Mouse (Mus musculus) limb, embryonic 12.5 days (tissue): ENCODE data around the gene Podn. TPM values are rescaled to one million over a fixed set of nuclear protein-coding genes. Genes with fewer than 3 reads are reported as not detected.
"Not testable (repeated sequence)": the region's sequence is repeated elsewhere in the genome, so short reads cannot be mapped to it uniquely, and the experiment has no call there.

Experiments
- ATAC-seq: fragments of 200-750 bp; cut with Nextera tagmentation; 2 replicates; pipeline ENCODE4 v1.8.0; 2017; ENCODE audit warnings: low read depth, moderate TSS enrichment; ENCODE audit not compliant: insufficient number of reproducible peaks, insufficient read depth, low FRiP score, low TSS enrichment
- H3K27ac ChIP-seq: fragments of 300-500 bp; sonication (generic); 2 replicates; pipeline ENCODE4 v1.5.1; 2016; ENCODE audit warnings: mild to moderate bottlenecking, moderate library complexity
- H3K27me3 ChIP-seq: fragments of 300-500 bp; sonication (generic); 2 replicates; pipeline ENCODE4 v1.6.1; 2016; ENCODE audit warnings: mild to moderate bottlenecking, moderate library complexity
- H3K36me3 ChIP-seq: fragments of 300-500 bp; sonication (generic); 2 replicates; pipeline ENCODE4 v1.6.1; 2016; ENCODE audit warnings: mild to moderate bottlenecking, moderate library complexity
- H3K4me1 ChIP-seq: fragments of 300-500 bp; sonication (generic); replicated peaks from 2 replicates; pipeline ENCODE4 v1.6.1; 2016
- H3K4me2 ChIP-seq: fragments of 300-500 bp; sonication (generic); 2 replicates; pipeline ENCODE4 v1.6.1; 2016; ENCODE audit warnings: mild to moderate bottlenecking, moderate library complexity
- H3K4me3 ChIP-seq: fragments of 300-500 bp; sonication (generic); replicated peaks from 2 replicates; pipeline ENCODE4 v1.5.1; 2016; ENCODE audit warnings: mild to moderate bottlenecking
- H3K9ac ChIP-seq: fragments of 300-500 bp; sonication (generic); replicated peaks from 2 replicates; pipeline ENCODE4 v1.6.1; 2016; ENCODE audit warnings: mild to moderate bottlenecking, moderate library complexity
- H3K9me3 ChIP-seq: fragments of 300-500 bp; sonication (generic); 2 replicates; pipeline ENCODE4 v1.6.1; 2016; ENCODE audit warnings: mild to moderate bottlenecking, moderate library complexity
- WGBS: fragments of 180-500 bp; shearing (Covaris S2); methylation state at CpG from one replicate; pipeline ENCODE4 v1.1.7; 2016; 5-methylcytosine and 5-hydroxymethylcytosine counted together
- polyA plus RNA-seq: library from polyadenylated mRNA; unstranded; fragments of >200 nt; fragmentation: Nextera tagmentation; extraction: Ambion mirVana; gene quantifications from 2 replicates; pipeline ENCODE4 v1.2.1, GENCODE M21; 2016

Podn gene
- polyA plus RNA-seq, result 0.46 and 0.72 TPM in 2 replicates

- H3K36me3 ChIP-seq, result peaks cover 13% of the 10 kb centered on the region; the same call in 1 of the 2 replicates
- 75% methylated on average over 4 of the region's 4 CpGs for WGBS
- H3K9ac ChIP-seq, result no peak within 1 kb of the TSS
- no peaks in the 10 kb centered on the region for H3K4me1 ChIP-seq
- H3K27me3 ChIP-seq, result no peaks in the 10 kb centered on the region
- H3K9me3 ChIP-seq, result no peaks in the 10 kb centered on the region
- no peak within 1 kb of the TSS for H3K27ac ChIP-seq
- no peak within 1 kb of the TSS for H3K4me3 ChIP-seq
- ATAC-seq, result no peak
- H3K4me2 ChIP-seq, result no peak within 1 kb of the TSS
Measured at GRCm38 (mm10) chr4:108096345-108096744, at the start of gene Podn. Gene Podn (minus strand): TSS chr4:108096445.

GRCm38 (mm10) chr4:108145554-108145953 lies 49.3 kb upstream of the Podn start:
- not testable (repeated sequence) for H3K9ac ChIP-seq, H3K4me1 ChIP-seq, H3K36me3 ChIP-seq, H3K27me3 ChIP-seq, ATAC-seq, H3K4me2 ChIP-seq, H3K4me3 ChIP-seq, H3K27ac ChIP-seq, H3K9me3 ChIP-seq
- 35% methylated on average over 3 of the region's 3 CpGs for WGBS

- no peak within 1 kb of the TSS for H3K4me2 ChIP-seq
- no peak within 1 kb of the TSS for H3K4me3 ChIP-seq
- H3K27me3 ChIP-seq, result no peaks in the 10 kb centered on the region
- WGBS, result 93% methylated on average over 1 of the region's 1 CpGs
- no peaks in the 10 kb centered on the region for H3K4me1 ChIP-seq
- H3K36me3 ChIP-seq, result no peaks in the 10 kb centered on the region
- H3K9me3 ChIP-seq, result no peaks in the 10 kb centered on the region; the same call in 1 of the 2 replicates
- no peak for ATAC-seq
- H3K9ac ChIP-seq, result no peak within 1 kb of the TSS
- no peak within 1 kb of the TSS for H3K27ac ChIP-seq
Measured at GRCm38 (mm10) chr4:108144880-108145279, 48.6 kb upstream of the Podn start, which contains the start of gene Scp2. Gene Scp2 (minus strand): TSS chr4:108144998.

GRCm38 (mm10) chr4:108143778-108144177 lies 47.5 kb upstream of the Podn start:
- Histone ChIP-seq H3K36me3 (no peaks in the 10 kb centered on the region), H3K27ac (no peak overlapping the region), H3K4me2 (no peak overlapping the region), H3K4me3 (no peak overlapping the region), H3K27me3 (no peaks in the 10 kb centered on the region), H3K9ac (no peak overlapping the region), H3K4me1 (no peaks in the 10 kb centered on the region), H3K9me3 (no peaks in the 10 kb centered on the region; the same call in 1 of the 2 replicates)
- ATAC-seq, result no peak

DNA sequence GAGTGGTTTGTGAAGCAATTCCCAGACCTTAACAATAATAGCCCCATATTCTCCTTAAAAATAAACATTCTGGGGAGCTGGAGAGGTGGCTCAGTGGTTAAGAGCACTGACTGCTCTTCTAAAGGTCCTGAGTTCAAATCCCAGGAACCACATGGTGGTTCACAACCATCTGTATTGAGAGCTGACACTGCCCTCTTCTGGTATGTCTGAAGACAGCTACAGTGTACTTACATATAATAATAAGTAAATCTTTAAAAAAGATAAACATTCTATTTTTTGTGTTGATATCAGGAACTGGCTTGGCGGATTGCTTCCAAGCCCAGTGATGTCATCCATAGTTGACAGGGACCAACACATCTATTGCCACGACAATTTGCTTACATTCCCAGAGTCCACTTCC lies 46.9 kb upstream of the Podn start:
- H3K9me3 ChIP-seq, H3K4me1 ChIP-seq, H3K36me3 ChIP-seq, ATAC-seq, H3K4me3 ChIP-seq, H3K4me2 ChIP-seq, H3K27ac ChIP-seq, H3K9ac ChIP-seq, H3K27me3 ChIP-seq: not testable (repeated sequence)
- WGBS, result 80% methylated on average over 2 of the region's 2 CpGs

DNA sequence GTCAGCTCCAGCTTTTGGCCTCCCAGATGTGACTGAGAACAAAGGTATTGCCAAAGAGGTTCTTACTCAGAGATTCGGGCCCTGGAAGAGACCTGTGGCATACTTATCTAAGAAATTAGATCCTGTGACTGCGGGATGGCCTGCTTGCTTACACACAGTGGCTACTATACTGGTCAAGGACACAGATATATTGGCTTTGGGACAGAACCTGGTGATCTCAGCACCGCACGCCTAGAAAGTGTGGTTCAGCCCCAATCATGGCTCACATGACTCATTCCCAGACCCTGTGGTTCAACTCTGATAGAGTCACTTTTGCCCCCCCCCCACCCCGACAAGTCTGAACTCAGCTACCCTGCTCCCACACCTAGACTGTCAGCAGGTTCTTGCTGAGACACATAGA lies 40.7 kb upstream of the Podn start:
- no peak for ATAC-seq
- Histone ChIP-seq H3K9me3 (no peaks in the 10 kb centered on the region), H3K4me1 (no peaks in the 10 kb centered on the region), H3K27me3 (no peaks in the 10 kb centered on the region), H3K9ac (no peak overlapping the region), H3K4me3 (no peak overlapping the region), H3K4me2 (no peak overlapping the region), H3K36me3 (no peaks in the 10 kb centered on the region), H3K27ac (no peak overlapping the region)
- 86% methylated on average over 5 of the region's 5 CpGs for WGBS

DNA sequence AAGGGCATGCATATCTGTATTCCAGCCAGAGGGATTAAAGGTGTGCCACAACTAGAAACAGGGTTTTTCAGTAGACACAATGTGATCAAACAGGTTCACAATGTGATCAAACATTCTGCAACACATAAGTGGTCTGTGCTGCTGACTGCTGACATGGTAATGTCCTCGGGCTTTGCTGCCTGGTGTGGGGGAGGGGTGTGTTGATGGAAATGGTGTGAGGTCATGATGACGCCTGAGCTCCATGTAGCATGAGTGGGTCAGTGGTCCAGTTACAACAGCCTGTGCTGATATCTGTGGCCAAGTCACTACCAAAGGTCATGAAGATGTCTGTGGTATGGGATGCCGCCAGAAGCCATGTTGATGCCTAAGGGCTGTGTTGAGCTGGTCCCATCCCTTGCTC lies 34.2 kb upstream of the Podn start:
- H3K4me2 ChIP-seq, result no peak overlapping the region
- H3K9ac ChIP-seq, result no peak overlapping the region
- H3K36me3 ChIP-seq, result no peaks in the 10 kb centered on the region
- H3K4me1 ChIP-seq, result 0 out of 2 replicates have a peak, but pooled peaks cover 5% of the 10 kb centered on the region
- H3K27me3 ChIP-seq, result no peaks in the 10 kb centered on the region
- WGBS, result 80% methylated on average over 3 of the region's 3 CpGs
- ATAC-seq, result no peak
- no peak overlapping the region for H3K4me3 ChIP-seq
- H3K9me3 ChIP-seq, result peaks cover 7% of the 10 kb centered on the region; the same call in 1 of the 2 replicates
- H3K27ac ChIP-seq, result no peak overlapping the region

- no peak overlapping the region for H3K9ac ChIP-seq
- no peaks in the 10 kb centered on the region for H3K27me3 ChIP-seq
- 0 out of 2 replicates have a peak, but pooled peaks cover 5% of the 10 kb centered on the region for H3K4me1 ChIP-seq
- H3K4me2 ChIP-seq, result no peak overlapping the region
- peaks cover 7% of the 10 kb centered on the region; the same call in 1 of the 2 replicates for H3K9me3 ChIP-seq
- no peak overlapping the region for H3K27ac ChIP-seq
- H3K36me3 ChIP-seq, result no peaks in the 10 kb centered on the region
- no peak for ATAC-seq
- WGBS, result 90% methylated on average over 2 of the region's 2 CpGs
- H3K4me3 ChIP-seq, result no peak overlapping the region
Measured at GRCm38 (mm10) chr4:108128339-108128738, 32.1 kb upstream of the Podn start.

DNA sequence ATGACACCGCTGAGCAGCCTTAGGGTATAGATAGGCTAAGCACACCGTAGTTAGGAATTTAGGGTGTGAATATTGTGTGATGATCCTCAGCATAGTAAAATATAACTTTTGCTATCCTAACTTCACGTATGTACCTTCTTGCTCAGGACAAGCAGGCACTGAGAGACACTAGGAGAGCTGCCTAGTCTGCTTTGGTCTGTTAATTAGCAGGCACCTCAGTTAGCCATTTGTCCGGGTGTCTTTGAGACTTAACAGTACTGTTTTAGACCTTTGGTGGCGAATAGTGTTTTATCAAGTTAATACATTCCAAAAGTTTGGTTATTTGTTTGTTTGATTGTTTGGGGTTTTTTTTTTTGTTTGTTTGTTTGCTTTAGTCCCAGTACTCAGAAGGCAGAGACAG lies 31.3 kb upstream of the Podn start:
- 0 out of 2 replicates have a peak, but pooled peaks cover 5% of the 10 kb centered on the region for H3K4me1 ChIP-seq
- no peaks in the 10 kb centered on the region for H3K36me3 ChIP-seq
- H3K9me3 ChIP-seq, result peaks cover 7% of the 10 kb centered on the region; the same call in 1 of the 2 replicates
- ATAC-seq, result no peak
- no peak overlapping the region for H3K4me3 ChIP-seq
- H3K27ac ChIP-seq, result no peak overlapping the region
- H3K9ac ChIP-seq, result no peak overlapping the region
- 88% methylated on average over 5 of the region's 5 CpGs for WGBS
- H3K4me2 ChIP-seq, result no peak overlapping the region
- no peaks in the 10 kb centered on the region for H3K27me3 ChIP-seq

DNA sequence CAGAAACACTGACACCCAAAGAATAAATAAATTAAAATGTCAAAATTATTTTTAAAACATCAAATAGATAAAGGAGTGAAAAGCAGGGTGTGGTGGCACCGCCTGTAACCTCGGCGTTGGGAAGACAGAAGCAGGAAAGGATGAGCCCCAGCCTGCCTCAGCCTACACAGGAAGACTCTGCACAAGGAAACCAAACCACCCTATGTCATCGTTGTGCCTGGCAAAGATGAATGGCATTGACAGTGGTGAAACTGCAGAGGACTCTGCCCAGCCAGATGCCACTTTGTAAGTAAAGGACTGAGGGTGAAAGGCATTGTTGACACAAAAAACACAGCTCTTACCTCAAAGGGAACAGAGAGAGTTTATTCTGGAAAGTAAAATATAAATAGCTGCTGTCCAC lies 30.0 kb upstream of the Podn start:
- Histone ChIP-seq H3K4me1 (0 out of 2 replicates have a peak, but pooled peaks cover 5% of the 10 kb centered on the region), H3K36me3 (no peaks in the 10 kb centered on the region), H3K4me3 (no peak overlapping the region), H3K4me2 (no peak overlapping the region), H3K27me3 (no peaks in the 10 kb centered on the region), H3K27ac (no peak overlapping the region), H3K9ac (no peak overlapping the region), H3K9me3 (peaks cover 7% of the 10 kb centered on the region; the same call in 1 of the 2 replicates)
- 85% methylated on average over 4 of the region's 4 CpGs for WGBS
- no peak for ATAC-seq

DNA sequence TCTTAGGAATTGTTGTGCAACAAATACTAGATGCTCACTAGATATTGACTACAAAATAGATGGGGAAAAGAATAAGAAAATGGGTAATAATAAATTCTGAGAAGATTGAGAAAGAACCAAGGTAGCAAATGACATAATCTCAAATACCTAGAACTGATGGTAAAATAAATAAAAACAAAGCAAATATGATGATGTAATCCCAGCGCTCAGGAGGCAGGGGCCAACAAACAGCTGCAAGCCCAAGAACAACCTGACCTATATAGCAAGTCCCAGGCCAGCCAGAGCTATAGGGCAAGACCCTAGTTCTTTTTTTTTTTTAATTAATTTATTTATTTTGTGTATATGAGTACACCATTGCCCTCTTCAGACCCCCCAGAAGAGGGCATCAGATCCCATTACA lies 27.9 kb upstream of the Podn start:
- WGBS, result 86% methylated on average over 1 of the region's 1 CpGs
- ATAC-seq, result no peak
- H3K9ac ChIP-seq, result no peak overlapping the region
- no peak overlapping the region for H3K27ac ChIP-seq
- H3K9me3 ChIP-seq, result peaks cover 7% of the 10 kb centered on the region; the same call in 1 of the 2 replicates
- no peaks in the 10 kb centered on the region for H3K27me3 ChIP-seq
- 0 out of 2 replicates have a peak, but pooled peaks cover 5% of the 10 kb centered on the region for H3K4me1 ChIP-seq
- no peak overlapping the region for H3K4me3 ChIP-seq
- H3K36me3 ChIP-seq, result no peaks in the 10 kb centered on the region
- H3K4me2 ChIP-seq, result no peak overlapping the region
